Mouse (Mus musculus) hindbrain, embryonic 11.5 days (tissue): ENCODE data around the gene Prm1. TPM values are rescaled to one million over a fixed set of nuclear protein-coding genes. Genes with fewer than 3 reads are reported as not detected.

Experiments used
- ATAC-seq: fragments of 200-750 bp; cut with Nextera tagmentation; 2 replicates; pipeline ENCODE4 v1.8.0; 2017; ENCODE audit warnings: mild to moderate bottlenecking, moderate TSS enrichment, moderate library complexity; ENCODE audit not compliant: low FRiP score
- DNase-seq: peaks from one replicate; pipeline ENCODE4 v3.0.0-alpha.2; 2015; ENCODE audit warnings: low spot score
- H3K27ac ChIP-seq: fragments of 300-500 bp; sonication (generic); 2 replicates; pipeline ENCODE4 v1.5.1; 2014; ENCODE audit warnings: mild to moderate bottlenecking, low read depth, low read length
- H3K27me3 ChIP-seq: fragments of 300-500 bp; sonication (generic); 2 replicates; pipeline ENCODE4 v1.6.1; 2014; ENCODE audit warnings: mild to moderate bottlenecking, low read length, moderate library complexity, mixed read lengths; ENCODE audit not compliant: control insufficient read depth, insufficient read depth
- H3K36me3 ChIP-seq: fragments of 300-500 bp; sonication (generic); 2 replicates; pipeline ENCODE4 v1.6.1; 2014; ENCODE audit warnings: mild to moderate bottlenecking, low read length, moderate library complexity, mixed read lengths; ENCODE audit not compliant: control insufficient read depth, insufficient read depth
- H3K4me1 ChIP-seq: fragments of 300-500 bp; sonication (generic); replicated peaks from 2 replicates; pipeline ENCODE4 v1.6.1; 2014; ENCODE audit warnings: low read length, mixed read lengths; ENCODE audit not compliant: control insufficient read depth, insufficient read depth
- H3K4me2 ChIP-seq: fragments of 300-500 bp; sonication (generic); replicated peaks from 2 replicates; pipeline ENCODE4 v1.6.1; 2014; ENCODE audit warnings: mild to moderate bottlenecking, low read depth, low read length
- H3K4me3 ChIP-seq: fragments of 300-500 bp; sonication (generic); 2 replicates; pipeline ENCODE4 v1.5.1; 2014; ENCODE audit warnings: low read depth, low read length
- H3K9ac ChIP-seq: fragments of 300-500 bp; sonication (generic); 2 replicates; pipeline ENCODE4 v1.6.1; 2014; ENCODE audit warnings: low read depth, low read length
- H3K9me3 ChIP-seq: fragments of 300-500 bp; sonication (generic); 2 replicates; pipeline ENCODE4 v1.6.1; 2016; ENCODE audit warnings: low read length; ENCODE audit not compliant: control insufficient read depth
- WGBS: fragments of 180-500 bp; shearing (Covaris S2); extraction: QIAGEN DNeasy Blood & Tissue Kit; methylation state at CpG from one replicate; pipeline ENCODE4 v1.1.7; 2014; 5-methylcytosine and 5-hydroxymethylcytosine counted together
- polyA plus RNA-seq: library from polyadenylated mRNA; unstranded; fragments of >200 nt; fragmentation: Nextera tagmentation; extraction: Ambion mirVana; gene quantifications from 2 replicates; pipeline ENCODE4 v1.2.1, GENCODE M21; 2014

Gene Prm1
- polyA plus RNA-seq, 1 experiment from 2014 or later: not detected

DNA sequence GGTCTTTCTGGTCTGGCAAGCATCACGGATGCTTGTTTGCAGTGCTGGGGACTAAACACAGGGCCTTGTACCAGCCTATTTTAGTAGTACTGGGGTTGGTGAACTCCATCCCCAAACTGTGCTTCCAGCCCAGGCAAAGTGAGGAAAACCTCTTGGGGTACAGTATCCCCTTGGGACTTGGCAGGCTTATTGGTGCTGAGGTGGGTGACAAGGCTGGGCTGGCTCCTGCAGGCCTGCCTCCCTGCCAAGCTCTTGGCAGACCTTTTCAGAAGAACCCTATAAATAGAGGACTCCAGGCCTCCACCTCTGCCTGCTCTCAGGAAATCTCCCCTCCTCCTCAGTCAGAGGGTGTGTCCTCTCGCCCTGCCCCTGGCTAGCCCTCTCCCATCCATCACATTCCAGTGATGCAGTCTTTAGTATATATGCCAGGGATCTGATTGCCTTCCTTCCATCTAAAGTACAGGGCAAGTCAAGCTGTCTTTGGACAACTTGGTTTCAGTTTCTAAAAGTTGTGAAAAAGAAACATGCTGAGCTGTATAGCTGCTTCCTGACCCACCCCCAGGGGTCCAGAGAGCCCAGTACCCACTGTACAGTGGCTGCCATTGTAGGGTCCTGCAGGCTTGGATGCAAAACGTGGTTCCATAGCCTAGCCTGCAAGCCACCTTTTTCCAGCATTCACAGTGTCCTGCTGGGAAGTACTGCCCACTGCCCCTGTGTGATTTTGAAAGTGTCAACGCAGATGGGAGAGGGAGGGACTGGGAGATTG, 18.7 kb downstream of the Prm1 start:
- 65% methylated on average over 4 of the region's 4 CpGs for WGBS
- Histone ChIP-seq H3K4me2 (no peak overlapping the region), H3K27ac (no peak overlapping the region), H3K4me1 (no peaks in the 10 kb centered on the region; the same call in 1 of the 2 replicates), H3K9me3 (no peaks in the 10 kb centered on the region), H3K27me3 (peaks cover 15% of the 10 kb centered on the region), H3K9ac (no peak overlapping the region), H3K4me3 (no peak overlapping the region), H3K36me3 (no peaks in the 10 kb centered on the region)
- DNase-seq: no peak
- no peak for ATAC-seq

GRCm38 (mm10) chr16:10786288-10786687, 19.4 kb downstream of the Prm1 start:
- ATAC-seq (peak; percentile 32), DNase-seq (peak; percentile 90)
- 5% methylated on average over 9 of the region's 9 CpGs for WGBS
- Histone ChIP-seq H3K27me3 (peaks cover 15% of the 10 kb centered on the region), H3K36me3 (no peaks in the 10 kb centered on the region), H3K4me1 (no peaks in the 10 kb centered on the region; the same call in 1 of the 2 replicates), H3K9ac (peak overlapping the region; percentile 53; the same call in 1 of the 2 replicates), H3K9me3 (no peaks in the 10 kb centered on the region), H3K4me2 (peak overlapping the region; percentile 71), H3K4me3 (peak overlapping the region; percentile 60), H3K27ac (no peak overlapping the region; the same call in 1 of the 2 replicates)

- Histone ChIP-seq H3K4me2 (peak within 1 kb of the TSS; percentile 71), H3K36me3 (no peaks in the 10 kb centered on the region), H3K9me3 (no peaks in the 10 kb centered on the region), H3K27ac (peak within 1 kb of the TSS; percentile 76), H3K9ac (peak within 1 kb of the TSS; percentile 53), H3K4me1 (no peaks in the 10 kb centered on the region; the same call in 1 of the 2 replicates), H3K4me3 (peak within 1 kb of the TSS; percentile 60), H3K27me3 (peaks cover 15% of the 10 kb centered on the region)
- WGBS: under 1% methylated on average over 56 of the region's 59 CpGs
- ATAC-seq: peak; percentile 85
- peak; percentile 88 for DNase-seq
Observed at GRCm38 (mm10) chr16:10785371-10786231, 20.0 kb downstream of the Prm1 start, which contains the start of gene Socs1. Gene Socs1, minus strand, starts transcription at chr16:10785536.

- Histone ChIP-seq H3K9ac (peak overlapping the region; percentile 53), H3K4me3 (peak overlapping the region; percentile 60), H3K9me3 (no peaks in the 10 kb centered on the region), H3K27ac (peak overlapping the region; percentile 76), H3K36me3 (no peaks in the 10 kb centered on the region), H3K27me3 (peaks cover 15% of the 10 kb centered on the region), H3K4me2 (peak overlapping the region; percentile 71), H3K4me1 (no peaks in the 10 kb centered on the region; the same call in 1 of the 2 replicates)
- DNase-seq: peak; percentile 96
- WGBS: under 1% methylated on average over 44 of the region's 55 CpGs
- ATAC-seq: peak; percentile 78
Observed at GRCm38 (mm10) chr16:10784793-10785370, 20.8 kb downstream of the Prm1 start.

DNA sequence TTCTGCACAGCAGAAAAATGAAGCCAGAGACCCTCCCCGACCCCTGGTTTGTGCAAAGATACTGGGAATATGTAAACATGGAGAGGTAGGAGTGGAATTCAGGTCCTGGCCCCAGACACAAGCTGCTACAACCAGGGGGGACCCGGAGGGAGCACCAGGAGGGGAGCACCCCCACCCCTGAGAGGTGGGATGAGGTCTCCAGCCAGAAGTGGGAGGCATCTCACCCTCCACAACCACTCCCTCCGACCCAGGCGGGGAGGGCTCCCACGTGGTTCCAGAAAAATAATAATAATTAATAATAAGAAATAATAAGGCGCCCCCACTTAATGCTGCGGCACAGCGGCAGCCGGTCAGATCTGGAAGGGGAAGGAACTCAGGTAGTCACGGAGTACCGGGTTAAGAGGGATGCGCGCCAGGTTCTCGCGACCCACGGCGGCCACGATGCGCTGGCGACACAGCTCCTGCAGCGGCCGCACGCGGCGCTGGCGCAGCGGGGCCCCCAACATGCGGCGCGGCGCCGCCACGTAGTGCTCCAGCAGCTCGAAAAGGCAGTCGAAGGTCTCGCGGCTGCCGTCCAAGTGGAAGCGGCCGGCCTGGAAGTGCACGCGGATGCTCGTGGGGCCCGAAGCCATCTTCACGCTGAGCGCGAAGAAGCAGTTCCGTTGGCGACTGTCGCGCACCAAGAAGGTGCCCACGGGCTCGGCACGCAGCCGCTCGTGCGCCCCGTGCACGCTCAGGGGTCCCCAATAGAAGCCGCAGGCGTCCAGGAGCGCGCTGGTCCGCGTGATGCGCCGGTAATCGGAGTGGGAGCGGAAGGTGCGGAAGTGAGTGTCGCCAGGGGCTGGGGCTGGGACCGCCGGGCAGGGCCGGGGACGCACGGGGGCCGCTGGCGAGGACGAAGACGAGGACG, 21.5 kb downstream of the Prm1 start:
- no peak for ATAC-seq
- no peak overlapping the region for H3K27ac ChIP-seq

DNA sequence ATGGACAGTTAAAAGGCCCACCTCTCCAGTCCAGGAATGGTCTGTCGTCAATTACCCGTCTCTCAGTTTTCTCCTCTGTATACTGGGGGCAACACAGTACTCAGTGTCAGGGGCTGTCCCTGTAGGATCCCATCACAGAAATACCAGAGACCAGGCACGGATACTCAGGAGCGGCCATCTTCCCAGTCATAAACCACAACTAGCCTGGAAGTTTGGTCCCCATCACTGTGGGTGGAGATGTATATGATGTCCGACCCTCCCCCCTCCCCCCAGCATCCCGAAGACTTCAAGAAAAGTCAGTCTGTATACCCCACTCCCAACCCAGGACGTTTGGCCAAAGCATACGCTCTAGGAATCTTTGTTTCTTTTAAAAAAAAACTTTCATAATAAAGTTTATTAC, 22.2 kb downstream of the Prm1 start:
- no peak overlapping the region for H3K27ac ChIP-seq
- H3K9me3 ChIP-seq: no peaks in the 10 kb centered on the region
- H3K9ac ChIP-seq: no peak overlapping the region
- ATAC-seq (no peak), DNase-seq (no peak)
- H3K4me3 ChIP-seq: no peak overlapping the region
- H3K36me3 ChIP-seq: no peaks in the 10 kb centered on the region
- H3K4me1 ChIP-seq: no peaks in the 10 kb centered on the region; the same call in 1 of the 2 replicates
- H3K4me2 ChIP-seq: no peak overlapping the region
- H3K27me3 ChIP-seq: peaks cover 15% of the 10 kb centered on the region
- WGBS: 71% methylated on average over 8 of the region's 8 CpGs

More for the DNA sequence above, 21.5 kb downstream of the Prm1 start:
- 3% methylated on average over 63 of the region's 81 CpGs for WGBS
- Histone ChIP-seq H3K4me3 (peak overlapping the region; percentile 60), H3K4me1 (no peaks in the 10 kb centered on the region; the same call in 1 of the 2 replicates), H3K9ac (peak overlapping the region; percentile 53), H3K27me3 (peaks cover 15% of the 10 kb centered on the region), H3K9me3 (no peaks in the 10 kb centered on the region), H3K4me2 (peak overlapping the region; percentile 71), H3K36me3 (no peaks in the 10 kb centered on the region)
- peak; percentile 56 for DNase-seq

- H3K36me3 ChIP-seq: no peaks in the 10 kb centered on the region
- H3K9me3 ChIP-seq: no peaks in the 10 kb centered on the region
- H3K4me2 ChIP-seq: no peak overlapping the region
- no peak overlapping the region for H3K27ac ChIP-seq
- H3K4me3 ChIP-seq: no peak overlapping the region
- ATAC-seq (no peak), DNase-seq (no peak)
- 57% methylated on average over 1 of the region's 1 CpGs for WGBS
- no peak overlapping the region for H3K9ac ChIP-seq
- peaks cover 15% of the 10 kb centered on the region for H3K27me3 ChIP-seq
- H3K4me1 ChIP-seq: no peaks in the 10 kb centered on the region; the same call in 1 of the 2 replicates
Observed at GRCm38 (mm10) chr16:10783152-10783434, 22.5 kb downstream of the Prm1 start.
